Mouse (Mus musculus) gastrocnemius, postnatal 10 days (tissue): Measurements from ENCODE around the gene Prep. TPM values are rescaled to one million over a fixed set of nuclear protein-coding genes. Genes with fewer than 3 reads are reported as not detected.
"Not testable (repeated sequence)": the region's sequence is repeated elsewhere in the genome, so short reads cannot be mapped to it uniquely, and the experiment has no call there.

Experiments
- DNase-seq: peaks from one replicate; pipeline ENCODE4 v3.0.0; 2021; ENCODE audit warnings: mixed read lengths
- total RNA-seq, 2 experiments: library from RNA; stranded (reverse); gene quantifications; 2 replicates each; pipeline ENCODE4 v1.2.3; 2021

The Prep gene
- total RNA-seq, 2 experiments from 2014 or later: 9.9 to 10.6 TPM

DNA sequence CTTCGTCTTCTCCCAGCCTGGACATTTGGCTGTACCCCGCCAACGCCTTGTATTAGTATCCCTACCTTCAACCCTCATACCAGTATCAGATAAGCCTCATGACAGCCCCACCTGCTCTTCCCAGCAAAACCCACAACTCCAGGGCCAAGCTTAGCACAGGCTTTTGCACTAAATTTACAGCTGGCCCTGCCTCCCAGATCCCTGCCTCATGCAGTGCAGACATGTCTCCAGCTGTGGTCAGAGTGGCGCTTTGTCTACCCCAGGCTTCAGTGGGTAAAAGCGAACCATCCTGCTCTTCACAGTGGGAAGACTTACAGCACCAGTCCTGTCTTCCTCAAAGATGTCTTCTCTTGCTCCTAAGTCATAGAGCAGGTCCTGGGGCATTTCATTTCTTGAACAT lies 49.8 kb downstream of the Prep start:
- no peak for DNase-seq

DNA sequence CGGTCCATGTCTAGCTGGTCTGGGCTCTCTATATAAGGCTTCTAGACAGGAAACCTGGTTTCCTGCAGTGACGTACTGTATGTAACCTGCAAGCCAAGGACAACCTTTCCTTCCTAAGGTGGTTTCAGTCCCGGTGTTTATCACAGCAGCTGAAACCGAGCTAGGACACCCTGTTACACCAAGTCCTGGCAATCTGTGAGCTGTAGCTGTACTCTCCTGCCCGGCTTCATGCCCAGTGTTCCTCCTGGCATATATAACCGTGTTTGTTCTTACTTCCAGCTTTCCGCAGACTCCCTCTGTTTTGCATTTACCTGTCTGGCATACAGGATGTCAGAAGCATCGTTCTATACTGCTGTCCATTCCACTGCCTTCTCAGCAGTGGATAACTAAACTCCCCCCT lies 51.4 kb downstream of the Prep start:
- no peak for DNase-seq

DNA sequence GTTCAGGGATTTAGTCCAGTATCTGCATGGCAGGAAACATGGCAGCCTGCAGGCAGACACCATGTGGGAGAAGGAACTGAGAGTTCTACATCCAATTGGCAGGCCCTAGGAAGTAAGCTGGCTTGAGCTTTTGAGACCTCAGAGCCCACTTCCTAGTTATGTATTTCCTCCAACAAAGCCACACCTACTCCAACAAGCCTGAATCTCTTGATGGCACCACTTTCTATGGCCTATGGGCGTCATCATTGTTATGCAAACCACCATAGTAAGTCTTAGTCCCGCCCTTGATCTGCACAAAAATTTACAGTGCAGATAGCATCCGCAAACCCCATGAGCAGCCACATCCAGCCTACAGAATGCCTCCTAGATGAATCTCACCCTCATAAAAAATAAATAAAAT lies 54.6 kb downstream of the Prep start:
- no peak for DNase-seq

GRCm38 (mm10) chr10:45122476-45122875 lies 55.5 kb downstream of the Prep start:
- DNase-seq: no peak

DNA sequence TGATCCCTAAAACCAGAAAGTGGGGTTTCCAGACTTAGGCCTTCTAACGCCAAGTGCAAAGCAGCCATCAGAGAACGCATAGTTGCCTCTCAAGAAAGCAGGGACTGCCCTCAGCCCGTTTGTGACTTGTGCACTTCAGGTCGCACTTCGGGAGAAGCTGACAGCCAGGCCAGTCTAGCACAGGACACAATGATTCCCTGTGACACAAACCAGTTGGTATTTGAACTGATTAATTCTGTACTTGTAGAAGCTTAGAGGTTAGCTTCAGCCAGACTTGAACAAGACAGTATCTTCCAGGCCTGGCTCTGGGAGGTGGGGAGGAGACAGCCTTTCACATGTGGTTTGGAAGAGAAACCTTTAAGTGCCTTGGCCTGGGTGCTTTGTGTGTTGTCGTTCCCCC lies 56.0 kb downstream of the Prep start:
- DNase-seq: no peak

GRCm38 (mm10) chr10:45129105-45129504 lies 62.1 kb downstream of the Prep start:
- DNase-seq: no peak

GRCm38 (mm10) chr10:45130004-45130403 lies 63.0 kb downstream of the Prep start:
- DNase-seq: no peak

DNA sequence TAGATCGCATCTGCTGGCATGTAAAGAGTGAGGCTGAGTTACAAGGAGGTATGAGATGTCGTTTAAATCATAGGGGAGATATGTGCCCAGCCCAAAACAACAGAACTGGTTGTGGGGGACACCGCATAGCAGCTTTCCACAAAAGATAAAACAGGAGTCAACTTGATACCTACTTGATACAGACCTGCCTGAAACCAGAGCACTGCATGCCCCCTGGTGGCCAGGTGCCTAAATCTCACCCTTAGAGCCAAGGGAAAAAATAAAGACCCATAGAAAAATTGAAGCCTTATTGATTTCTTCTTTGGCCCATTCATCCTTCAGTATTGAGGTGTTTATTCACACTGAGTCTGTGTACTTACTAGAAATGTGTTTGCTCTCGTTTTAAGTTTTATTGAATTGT lies 65.4 kb downstream of the Prep start:
- no peak for DNase-seq

DNA sequence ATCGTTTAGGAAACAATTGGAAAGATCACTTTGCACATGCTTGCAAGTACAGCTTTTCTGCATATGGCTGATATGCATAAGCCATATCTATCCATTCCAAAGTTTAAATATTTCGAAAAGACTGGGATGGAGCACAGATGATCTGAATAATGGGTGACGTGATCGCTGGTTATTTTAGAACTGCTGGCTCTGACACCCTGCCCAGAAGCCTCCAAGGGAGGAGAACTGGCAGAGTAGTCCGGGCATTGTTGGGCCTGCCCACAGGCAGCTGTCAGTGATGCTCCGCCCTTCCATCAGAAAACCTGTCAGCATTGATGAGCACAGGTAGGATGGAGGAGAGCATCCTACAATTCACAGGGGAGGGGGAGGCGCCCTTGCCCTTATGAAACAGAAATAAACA lies 69.8 kb downstream of the Prep start:
- no peak for DNase-seq

GRCm38 (mm10) chr10:45139910-45140309 lies 72.9 kb downstream of the Prep start:
- DNase-seq: no peak

GRCm38 (mm10) chr10:45140474-45141212 lies 73.6 kb downstream of the Prep start:
- DNase-seq: no peak

GRCm38 (mm10) chr10:45142359-45142758 lies 75.4 kb downstream of the Prep start:
- no peak for DNase-seq

GRCm38 (mm10) chr10:45144038-45144817 lies 77.2 kb downstream of the Prep start:
- DNase-seq: no peak

DNA sequence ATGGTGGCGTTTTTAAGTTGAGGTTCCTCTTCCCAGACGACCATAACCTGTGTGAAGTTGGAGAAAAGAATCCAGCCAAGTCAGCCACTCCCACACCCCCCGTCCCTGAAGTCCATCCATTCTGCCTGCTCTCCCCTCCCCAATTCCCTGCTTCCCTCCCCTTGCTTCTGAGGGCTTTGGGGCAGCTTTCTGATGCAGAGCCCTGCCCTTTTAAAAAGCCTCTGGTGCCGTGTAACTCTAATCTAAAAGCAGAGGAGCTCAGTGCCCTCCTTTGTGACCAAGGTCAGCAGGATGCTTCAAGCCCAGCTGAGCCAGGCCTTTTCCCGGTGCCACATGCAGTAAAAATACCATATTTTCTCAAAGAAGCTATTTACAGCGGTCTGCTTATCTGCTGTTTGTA lies 79.8 kb downstream of the Prep start:
- no peak for DNase-seq

- no peak for DNase-seq
Measured at GRCm38 (mm10) chr10:45151137-45151536, 84.1 kb downstream of the Prep start.

GRCm38 (mm10) chr10:45151771-45152692 lies 85.0 kb downstream of the Prep start:
- DNase-seq: no peak

DNA sequence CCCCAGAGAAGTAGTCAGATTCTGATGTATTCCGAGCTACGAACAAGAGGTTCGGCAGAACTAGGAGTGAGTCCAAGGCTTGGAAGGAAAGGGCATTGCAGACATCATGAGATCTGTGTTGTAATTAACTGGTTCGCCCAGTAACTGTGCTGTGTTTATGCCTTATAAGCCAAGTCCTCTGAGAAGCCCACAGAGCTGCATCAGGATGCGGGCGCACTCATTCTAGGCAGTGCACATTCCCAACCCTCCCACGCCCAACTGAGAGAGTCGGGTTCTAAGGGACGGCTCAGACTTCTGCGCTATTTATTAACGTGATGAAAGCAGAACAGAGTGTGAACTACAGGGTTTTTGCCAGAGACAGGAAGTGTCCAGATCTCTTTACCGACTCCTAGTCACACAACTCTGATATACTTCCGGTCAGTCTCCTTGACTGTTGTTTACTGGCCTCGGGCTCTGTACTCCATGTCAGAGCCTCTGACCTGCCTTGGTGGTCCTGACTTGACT lies 87.6 kb downstream of the Prep start:
- DNase-seq: no peak

DNA sequence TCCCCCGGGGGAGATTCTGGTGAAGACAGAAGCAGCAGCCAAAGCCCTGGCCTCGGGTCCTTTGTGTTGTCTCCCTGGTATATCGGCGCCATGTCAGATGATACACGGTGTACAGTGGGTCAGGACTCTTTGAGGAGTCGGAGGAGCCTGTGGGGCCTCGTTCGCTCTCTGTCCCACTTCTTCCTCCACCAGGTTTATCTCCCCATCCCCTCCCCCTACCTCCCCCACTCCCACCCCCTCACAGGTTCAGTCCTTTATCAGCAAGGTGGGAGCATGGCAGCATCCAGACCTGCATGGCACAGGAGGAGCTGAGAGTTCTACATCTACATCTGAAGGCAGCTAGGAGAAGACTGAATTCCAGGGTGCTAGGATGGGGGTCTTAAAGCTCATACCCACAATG lies 98.8 kb downstream of the Prep start:
- no peak for DNase-seq

DNA sequence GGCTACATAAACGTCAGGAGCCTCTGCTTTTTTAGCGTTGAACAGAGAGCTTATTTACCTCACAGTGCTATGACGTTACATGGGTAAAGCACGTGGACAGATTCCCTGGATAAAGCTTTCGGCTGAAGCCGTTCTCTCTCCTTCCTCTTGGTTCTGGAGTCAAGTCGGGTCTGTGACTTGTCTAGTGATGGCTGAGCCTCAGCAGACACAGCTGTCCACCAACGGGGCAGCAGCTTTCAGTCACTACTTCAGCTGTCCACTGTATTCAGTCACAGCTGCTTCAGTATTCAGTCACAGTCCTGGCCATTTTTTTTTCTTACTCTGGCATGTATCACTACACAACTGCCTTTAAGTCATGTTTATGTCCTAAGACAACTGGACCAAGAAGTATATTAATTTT lies 106.9 kb downstream of the Prep start:
- DNase-seq: no peak

DNA sequence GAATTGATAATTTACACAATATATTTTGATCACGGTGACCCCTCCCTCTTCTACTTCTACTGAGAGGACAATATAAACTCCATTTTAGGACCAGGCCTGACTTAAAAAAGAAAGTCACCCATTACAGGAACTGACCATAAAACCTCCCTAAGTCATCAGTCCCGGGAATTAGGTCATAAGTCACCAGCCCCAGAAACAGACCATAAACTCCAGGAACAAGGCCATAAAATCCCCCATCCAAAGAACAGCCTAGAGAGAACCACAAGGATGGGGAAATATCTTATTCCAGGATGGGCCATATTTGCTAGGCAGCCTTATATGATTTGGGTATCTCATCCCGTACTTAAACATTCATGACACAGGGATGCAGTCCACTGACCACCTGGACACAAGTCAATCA lies 107.3 kb downstream of the Prep start:
- no peak for DNase-seq

DNA sequence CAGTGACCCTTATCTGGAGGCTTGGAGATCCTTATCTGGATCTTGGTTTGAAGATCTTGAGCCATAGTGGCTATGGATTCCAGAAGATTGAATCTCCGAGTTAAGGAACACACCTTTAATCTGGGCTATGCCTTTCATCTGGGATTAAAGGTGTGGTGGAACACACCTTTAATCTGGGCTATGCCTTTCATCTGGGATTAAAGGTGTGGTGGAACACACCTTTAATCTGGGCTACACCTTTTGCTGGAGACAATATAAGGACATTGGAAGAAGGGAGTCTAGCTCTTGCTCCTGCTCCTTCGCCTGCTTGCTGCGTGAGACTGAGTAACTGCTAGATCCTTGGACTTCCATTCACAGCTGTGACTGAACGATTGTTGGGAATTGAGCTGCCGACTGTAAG lies 110.8 kb downstream of the Prep start, which contains the start of gene Popdc3:
Gene Popdc3, plus strand, starts transcription at position 301 of the 400 bp plus-strand sequence.
- not testable (repeated sequence) for DNase-seq

GRCm38 (mm10) chr10:45180677-45181326 lies 113.8 kb downstream of the Prep start:
- no peak for DNase-seq
